Mouse (Mus musculus) NIH3T3 (cell line): ENCODE measurements around the gene Aqp1.
A peak's percentile ranks its signal among the peaks of the same experiment; 100 is the strongest.

Experiments
- DNase-seq: peaks from one replicate; pipeline ENCODE4 v3.0.0-alpha.2; 2012; ENCODE audit warnings: low read depth

Aqp1 gene

GRCm38 (mm10) chr6:55332100-55332772 lies 4.0 kb upstream of the Aqp1 start:
- DNase-seq: peak; percentile 44

GRCm38 (mm10) chr6:55332773-55333109 lies 3.5 kb upstream of the Aqp1 start:
- DNase-seq: no peak

GRCm38 (mm10) chr6:55337242-55337641 lies 1.0 kb downstream of the Aqp1 start:
- no peak for DNase-seq

- DNase-seq: no peak
Observed at GRCm38 (mm10) chr6:55338077-55338476, 1.8 kb downstream of the Aqp1 start.

- DNase-seq: peak; percentile 70
Observed at GRCm38 (mm10) chr6:55338934-55339825, 2.9 kb downstream of the Aqp1 start.

- no peak for DNase-seq
Observed at GRCm38 (mm10) chr6:55341688-55342087, 5.5 kb downstream of the Aqp1 start.

- DNase-seq: peak; percentile 54
Observed at GRCm38 (mm10) chr6:55342328-55342727, 6.1 kb downstream of the Aqp1 start.

- no peak for DNase-seq
Observed at GRCm38 (mm10) chr6:55343446-55343845, 7.2 kb downstream of the Aqp1 start.

GRCm38 (mm10) chr6:55344291-55345016 lies 8.2 kb downstream of the Aqp1 start:
- DNase-seq: peak; percentile 62

GRCm38 (mm10) chr6:55345264-55345663 lies 9.0 kb downstream of the Aqp1 start:
- DNase-seq: no peak

GRCm38 (mm10) chr6:55346491-55346890 lies 10.3 kb downstream of the Aqp1 start:
- DNase-seq: no peak

- DNase-seq: no peak
Observed at GRCm38 (mm10) chr6:55347711-55348571, 11.7 kb downstream of the Aqp1 start.

- DNase-seq: no peak
Observed at GRCm38 (mm10) chr6:55349231-55349630, 13.0 kb downstream of the Aqp1 start.

- no peak for DNase-seq
Observed at GRCm38 (mm10) chr6:55350383-55350952, 14.2 kb downstream of the Aqp1 start.

- no peak for DNase-seq
Observed at GRCm38 (mm10) chr6:55351712-55352111, 15.5 kb downstream of the Aqp1 start.

- no peak for DNase-seq
Observed at GRCm38 (mm10) chr6:55353711-55354445, 17.6 kb downstream of the Aqp1 start.

- no peak for DNase-seq
Observed at GRCm38 (mm10) chr6:55354456-55355117, 18.4 kb downstream of the Aqp1 start.

- DNase-seq: peak; percentile 30
Observed at GRCm38 (mm10) chr6:55355575-55355974, 19.3 kb downstream of the Aqp1 start.

GRCm38 (mm10) chr6:55356017-55356703 lies 19.9 kb downstream of the Aqp1 start:
- no peak for DNase-seq
